Mouse (Mus musculus) gastrocnemius, adult 2 months (tissue): ENCODE measurements around the gene Gpatch8. TPM values are rescaled to one million over a fixed set of nuclear protein-coding genes. Genes with fewer than 3 reads are reported as not detected.

Source experiments
- DNase-seq: peaks from one replicate; pipeline ENCODE4 v3.0.0; 2022
- H3K27ac ChIP-seq: fragments of 200-600 bp; 2 replicates; pipeline ENCODE4 v1.8.1; 2022; ENCODE audit warnings: mild to moderate bottlenecking
- H3K4me3 ChIP-seq: fragments of 200-600 bp; 2 replicates; pipeline ENCODE4 v1.8.1; 2022; ENCODE audit warnings: mild to moderate bottlenecking, moderate library complexity
- CTCF ChIP-seq: fragments of 200-600 bp; IDR thresholded peaks from 2 replicates; pipeline ENCODE4 v1.8.1; 2022; ENCODE audit warnings: antibody characterized with exemption, mild to moderate bottlenecking, moderate library complexity
- intact Hi-C: fragments of 180-260 bp; cut with DNase I; formaldehyde crosslinking; loops from one replicate; pipeline ENCODE4 v1.15.1; 2025
- long read RNA-seq, 2 experiments: library from polyadenylated mRNA; stranded (forward); transcript quantifications; one replicate each; pipeline ENCODE4 v2.0.0; 2021
- total RNA-seq, 2 experiments: library from RNA; stranded (reverse); gene quantifications; 2 replicates each; pipeline ENCODE4 v1.2.3; 2021

Gpatch8 gene
- total RNA-seq = 10 to 100 TPM; 23.7 to 26.8 TPM
- long read RNA-seq, experiment 1, full-length matches to known transcripts = 2 of 9 reads
- long read RNA-seq, experiment 1, partial matches to known transcripts = 0 of 9 reads
- long read RNA-seq, experiment 1, other reads (novel, unspliced or antisense) = 7 of 9 reads
- long read RNA-seq, experiment 2, full-length matches to known transcripts = 2 of 12 reads
- long read RNA-seq, experiment 2, partial matches to known transcripts = 0 of 12 reads
- long read RNA-seq, experiment 2, other reads (novel, unspliced or antisense) = 10 of 12 reads

GRCm38 (mm10) chr11:102556031-102556715, at the start of gene Gpatch8:
Gene Gpatch8 (minus strand): TSS chr11:102556392.
- intact Hi-C loops = loop anchor here (5.0 to 10.0 kb wide), 2 partner anchors 64 to 261 kb away; partner anchors contain the start of gene Atxn7l3
- DNase-seq = peak; percentile 97
- TF ChIP-seq CTCF = peak; percentile 26; the same call in 1 of the 2 replicates

DNA sequence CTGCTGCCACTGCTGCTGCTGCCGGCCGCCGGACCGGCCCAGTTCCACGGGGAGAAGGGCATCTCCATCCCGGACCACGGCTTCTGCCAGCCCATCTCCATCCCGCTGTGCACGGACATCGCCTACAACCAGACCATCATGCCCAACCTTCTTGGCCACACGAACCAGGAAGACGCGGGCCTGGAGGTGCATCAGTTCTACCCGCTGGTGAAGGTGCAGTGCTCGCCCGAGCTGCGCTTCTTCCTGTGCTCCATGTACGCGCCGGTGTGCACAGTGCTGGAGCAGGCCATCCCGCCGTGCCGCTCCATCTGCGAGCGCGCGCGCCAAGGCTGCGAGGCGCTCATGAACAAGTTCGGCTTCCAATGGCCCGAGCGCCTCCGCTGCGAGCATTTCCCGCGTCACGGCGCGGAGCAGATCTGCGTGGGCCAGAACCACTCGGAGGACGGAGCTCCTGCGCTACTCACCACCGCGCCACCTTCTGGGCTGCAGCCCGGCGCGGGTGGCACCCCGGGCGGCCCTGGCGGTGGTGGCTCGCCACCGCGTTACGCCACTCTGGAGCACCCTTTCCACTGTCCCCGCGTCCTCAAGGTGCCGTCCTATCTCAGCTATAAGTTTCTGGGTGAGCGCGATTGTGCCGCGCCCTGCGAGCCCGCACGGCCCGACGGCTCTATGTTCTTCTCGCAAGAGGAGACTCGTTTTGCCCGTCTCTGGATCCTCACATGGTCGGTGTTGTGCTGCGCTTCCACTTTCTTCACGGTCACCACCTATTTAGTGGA, 48.8 kb upstream of the Gpatch8 start:
- Histone ChIP-seq H3K4me3 (peak overlapping the region; percentile 93), H3K27ac (peak overlapping the region; percentile 91)
- peak; percentile 49 for TF ChIP-seq CTCF
- intact Hi-C loops = loop anchor here (5.0 kb wide), 1 partner anchor 32 kb away; no protein-coding TSS in a partner anchor
- peak; percentile 51 for DNase-seq

More at GRCm38 (mm10) chr11:102556031-102556715, at the start of gene Gpatch8:
- H3K4me3 ChIP-seq = peak within 1 kb of the TSS; percentile 98
- H3K27ac ChIP-seq = peak within 1 kb of the TSS; percentile 97

GRCm38 (mm10) chr11:102604010-102604584, 47.9 kb upstream of the Gpatch8 start, which contains the start of gene Fzd2:
Gene Fzd2 (plus strand): TSS chr11:102604396.
- intact Hi-C loops = loop anchor here (5.0 kb wide), 1 partner anchor 33 kb away; no protein-coding TSS in a partner anchor
- peak within 1 kb of the TSS; percentile 93 for H3K4me3 ChIP-seq
- H3K27ac ChIP-seq = peak within 1 kb of the TSS; percentile 91
- TF ChIP-seq CTCF = no peak
- DNase-seq = peak; percentile 90

- DNase-seq = peak; percentile 71
- H3K27ac ChIP-seq = peak overlapping the region; percentile 91
- no peak for TF ChIP-seq CTCF
- intact Hi-C loops = loop anchor here (5.0 kb wide), 1 partner anchor 34 kb away; no protein-coding TSS in a partner anchor
- H3K4me3 ChIP-seq = peak overlapping the region; percentile 93
These were observed 47.3 kb upstream of the Gpatch8 start for GRCm38 (mm10) chr11:102603496-102603850.

DNA sequence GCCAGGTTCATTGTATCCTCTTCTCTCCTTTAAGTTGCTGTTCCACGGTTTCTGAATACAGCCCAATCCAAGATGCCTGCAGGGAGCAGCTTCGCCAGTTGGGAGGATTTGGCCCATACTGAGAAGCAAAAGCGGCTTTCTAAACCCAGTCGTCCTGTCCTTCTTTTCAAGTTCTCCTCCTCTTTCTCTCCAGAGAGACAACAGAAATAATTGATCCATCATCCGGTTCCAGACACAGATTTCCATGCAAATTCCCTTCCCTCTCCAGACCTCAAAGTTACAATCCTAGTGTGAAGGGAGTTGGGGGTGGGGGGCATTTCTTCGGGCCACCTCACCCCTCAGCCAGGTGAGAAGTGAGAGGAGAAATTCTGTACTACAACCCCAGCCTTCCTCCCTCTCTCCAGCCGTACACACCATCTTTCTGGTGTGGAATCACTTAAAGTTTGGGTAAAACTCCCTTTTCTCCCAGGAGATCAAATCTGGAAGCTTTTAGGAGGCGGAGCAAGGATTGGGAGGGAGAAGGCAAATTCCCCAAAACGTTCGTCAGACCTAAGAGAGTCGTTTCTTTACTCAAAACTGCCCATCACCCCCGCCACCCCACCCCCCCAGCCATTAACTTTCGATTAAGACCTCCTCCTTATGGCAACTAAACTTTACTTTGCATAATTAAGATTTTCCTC, 46.8 kb upstream of the Gpatch8 start:
- no peak for TF ChIP-seq CTCF
- Histone ChIP-seq H3K27ac (peak overlapping the region; percentile 91), H3K4me3 (peak overlapping the region; percentile 93)
- DNase-seq = peak; percentile 28
- intact Hi-C loops = loop anchor here (5.0 kb wide), 1 partner anchor 34 kb away; no protein-coding TSS in a partner anchor

DNA sequence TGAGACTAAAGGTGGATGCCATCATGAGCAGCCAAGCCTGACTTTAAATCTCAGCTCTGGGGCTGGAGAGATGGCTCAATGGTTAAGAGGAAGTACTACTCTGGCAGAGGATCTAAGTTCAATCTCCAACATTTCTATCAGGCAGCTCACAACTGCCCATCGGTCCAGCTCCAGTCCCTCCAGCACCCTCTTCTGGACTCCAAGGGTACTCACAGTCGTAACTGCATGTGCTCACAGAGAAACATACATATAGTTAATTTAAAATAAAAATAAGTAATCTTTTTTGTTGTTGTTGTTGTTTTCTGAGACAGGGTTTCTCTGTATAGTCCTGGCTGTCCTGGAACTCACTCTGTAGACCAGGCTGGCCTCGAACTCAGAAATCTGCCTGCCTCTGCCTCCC, 43.7 kb upstream of the Gpatch8 start:
- H3K27ac ChIP-seq = no peak overlapping the region
- peak; percentile 35 for TF ChIP-seq CTCF
- intact Hi-C loops = loop anchor here (5.0 kb wide), 1 partner anchor 37 kb away; no protein-coding TSS in a partner anchor
- DNase-seq = no peak
- H3K4me3 ChIP-seq = no peak overlapping the region

DNA sequence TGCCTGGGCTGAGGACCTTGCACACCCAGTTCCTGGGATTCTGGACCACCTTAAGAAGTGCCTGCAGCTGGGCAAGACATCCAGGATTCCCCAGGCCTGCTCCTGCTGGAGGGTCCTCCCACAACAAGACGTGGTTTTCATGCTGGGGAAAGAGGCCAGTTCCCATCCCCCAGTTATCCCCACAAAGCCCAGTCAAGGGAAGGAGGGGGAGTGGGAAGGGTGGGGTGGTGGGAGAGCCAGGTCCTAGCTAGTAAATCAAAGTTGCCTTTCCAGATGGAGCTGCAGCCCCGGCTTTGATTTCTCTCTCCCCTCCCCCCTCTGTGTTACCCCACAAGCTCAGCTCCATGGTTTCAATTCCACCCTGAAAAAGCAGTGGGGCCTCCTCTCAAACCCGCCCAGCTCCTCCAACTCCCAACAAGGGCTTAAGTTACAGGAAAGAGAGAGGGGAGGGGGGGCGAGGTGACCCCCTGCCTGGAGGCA, 39.2 kb upstream of the Gpatch8 start:
- DNase-seq = no peak
- TF ChIP-seq CTCF = no peak
- H3K27ac ChIP-seq = no peak overlapping the region
- no peak overlapping the region for H3K4me3 ChIP-seq
- intact Hi-C loops = no loop called here

GRCm38 (mm10) chr11:102587554-102587953, 31.4 kb upstream of the Gpatch8 start:
- TF ChIP-seq CTCF = no peak; the same call in 1 of the 2 replicates
- Histone ChIP-seq H3K27ac (no peak overlapping the region), H3K4me3 (no peak overlapping the region)
- no peak for DNase-seq
- intact Hi-C loops = no loop called here

- DNase-seq = no peak
- intact Hi-C loops = no loop called here
- H3K4me3 ChIP-seq = no peak overlapping the region
- TF ChIP-seq CTCF = 0 out of 2 replicates have a peak, but pooled peaks have one; percentile 4
- H3K27ac ChIP-seq = no peak overlapping the region
These were observed 30.4 kb upstream of the Gpatch8 start for GRCm38 (mm10) chr11:102586445-102587130.

GRCm38 (mm10) chr11:102582736-102583135, 26.5 kb upstream of the Gpatch8 start:
- intact Hi-C loops = no loop called here
- no peak for TF ChIP-seq CTCF
- no peak for DNase-seq
- Histone ChIP-seq H3K4me3 (no peak overlapping the region), H3K27ac (peak overlapping the region; percentile 69)
